Mouse (Mus musculus): Measurements from ENCODE around the gene Tbx20.

Gene Tbx20

GRCm38 (mm10) chr9:24774160-24774969 is at the start of gene Tbx20:
Gene Tbx20 (minus strand): TSS chr9:24774303.
- DNase-seq, result no peak

GRCm38 (mm10) chr9:24818511-24818910 is 44.4 kb upstream of the Tbx20 start:
- DNase-seq, result no peak

DNA sequence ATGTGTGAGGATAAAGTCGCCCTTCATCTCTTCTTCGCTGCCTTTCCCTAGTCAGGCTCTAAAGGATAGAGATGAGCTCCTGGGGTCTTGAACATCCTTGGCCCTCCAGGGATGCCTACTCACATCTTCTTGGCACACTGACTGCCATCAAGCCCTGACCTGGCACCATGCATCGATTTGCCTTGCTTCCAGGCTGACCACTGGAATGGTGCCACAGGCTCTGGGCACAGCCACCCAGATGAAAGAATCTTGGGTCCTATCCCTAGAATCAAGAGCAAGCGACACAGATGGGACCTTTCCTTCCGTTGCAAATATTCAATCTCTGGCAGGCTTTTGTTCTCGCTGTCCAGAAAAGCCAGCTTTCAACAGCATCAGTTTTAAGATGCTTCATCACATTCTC is 38.4 kb upstream of the Tbx20 start:
- no peak for DNase-seq

GRCm38 (mm10) chr9:24792110-24792509 is 18.0 kb upstream of the Tbx20 start:
- DNase-seq, result no peak

DNA sequence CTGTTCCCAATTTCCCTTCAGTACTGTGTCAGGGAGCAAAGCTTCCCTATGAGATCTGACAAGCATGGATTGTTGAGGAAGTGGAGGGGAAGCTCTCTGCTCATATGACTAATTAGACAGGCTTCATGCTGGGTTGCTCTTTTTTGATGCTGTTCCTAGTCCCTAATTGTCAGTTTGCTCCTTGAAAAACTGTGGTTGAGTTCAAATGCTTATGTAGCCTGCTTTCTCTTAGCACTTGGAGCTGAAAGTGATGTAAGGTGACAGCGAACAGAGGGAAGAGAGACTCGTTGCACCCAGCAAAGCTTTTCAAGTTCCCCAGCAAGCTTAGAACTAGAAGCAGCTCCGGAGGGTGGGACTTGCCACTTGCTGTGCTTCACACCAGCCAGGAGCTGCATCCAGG is 15.3 kb upstream of the Tbx20 start:
- DNase-seq, result no peak

- no peak for DNase-seq
Measured at GRCm38 (mm10) chr9:24782338-24782737, 8.2 kb upstream of the Tbx20 start.

GRCm38 (mm10) chr9:24780929-24781441 is 6.9 kb upstream of the Tbx20 start:
- no peak for DNase-seq

GRCm38 (mm10) chr9:24780391-24780928 is 6.4 kb upstream of the Tbx20 start:
- DNase-seq, result no peak

DNA sequence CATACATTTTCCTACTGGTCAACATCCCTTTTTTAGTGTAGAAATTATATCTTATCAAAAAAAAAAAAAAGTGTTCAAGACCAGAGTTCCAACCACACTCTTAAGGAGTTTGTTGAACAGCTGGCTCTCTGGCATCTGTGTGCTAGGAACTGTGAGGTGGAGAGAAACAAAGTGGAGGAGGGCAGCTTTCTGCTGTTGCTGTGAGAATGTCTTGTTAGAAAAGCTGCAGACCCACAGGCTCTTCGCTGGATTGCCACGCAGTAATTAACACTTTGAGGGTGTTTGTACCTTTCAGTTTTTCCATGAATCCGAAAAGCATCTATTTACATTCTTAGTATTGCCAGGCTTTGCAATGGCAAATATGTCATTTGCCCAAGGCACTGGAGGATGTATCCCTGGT is 5.9 kb upstream of the Tbx20 start:
- no peak for DNase-seq

DNA sequence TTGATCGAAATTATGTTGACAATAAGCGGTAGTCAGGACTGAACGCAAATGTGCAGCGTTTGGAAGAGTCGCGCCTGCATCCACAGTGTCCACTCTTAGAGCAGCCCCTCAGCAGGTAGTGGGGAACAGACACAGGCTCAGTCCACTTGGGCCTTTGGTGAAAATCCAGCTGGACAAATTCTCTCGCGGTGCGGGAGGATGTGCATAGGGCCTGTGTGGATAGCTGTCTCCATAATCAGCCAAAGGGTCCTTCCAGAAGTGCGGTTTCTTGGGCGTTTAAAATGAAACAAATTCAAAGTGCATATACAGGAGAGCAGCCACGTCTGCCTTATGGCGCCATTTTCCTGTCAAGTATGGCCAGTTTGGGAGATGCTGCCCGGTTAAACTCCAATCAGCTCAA is 4.5 kb upstream of the Tbx20 start:
- no peak for DNase-seq

- no peak for DNase-seq
Measured at GRCm38 (mm10) chr9:24777961-24778360, 3.9 kb upstream of the Tbx20 start.

DNA sequence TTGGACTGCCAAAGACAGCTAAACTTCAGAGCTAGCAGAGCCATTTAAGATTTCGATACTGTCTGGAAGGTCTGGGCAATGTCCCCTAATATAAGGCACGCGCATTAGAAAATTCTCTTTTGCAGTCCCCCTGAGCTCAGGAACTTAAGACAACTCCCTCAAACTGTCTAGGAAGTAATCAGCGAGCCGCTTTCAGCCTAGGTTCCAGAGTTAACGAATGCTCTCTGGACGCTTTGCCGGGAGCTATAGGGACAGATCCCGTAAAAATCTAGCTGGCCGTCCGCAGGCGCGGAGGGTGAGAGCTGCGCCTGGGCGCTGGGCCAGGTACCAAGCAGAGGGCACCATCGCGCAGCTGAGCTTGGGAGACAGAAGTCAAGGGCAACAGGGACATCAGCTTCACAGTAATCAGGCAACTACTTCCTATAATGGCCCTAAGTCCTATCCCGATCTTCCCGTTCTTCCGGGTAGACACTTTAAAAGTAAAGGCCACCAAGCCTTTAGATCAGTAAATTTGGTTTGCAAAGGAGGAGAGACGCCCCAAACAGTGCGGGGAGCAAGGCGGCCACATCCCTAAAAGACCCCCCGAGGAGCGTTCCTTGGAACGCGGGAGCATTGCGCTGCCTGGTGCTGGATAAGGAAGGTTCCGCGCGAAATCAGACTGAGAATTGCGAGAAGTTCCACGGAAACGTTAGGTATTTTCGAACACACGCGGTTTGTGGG is 3.2 kb upstream of the Tbx20 start:
- no peak for DNase-seq

DNA sequence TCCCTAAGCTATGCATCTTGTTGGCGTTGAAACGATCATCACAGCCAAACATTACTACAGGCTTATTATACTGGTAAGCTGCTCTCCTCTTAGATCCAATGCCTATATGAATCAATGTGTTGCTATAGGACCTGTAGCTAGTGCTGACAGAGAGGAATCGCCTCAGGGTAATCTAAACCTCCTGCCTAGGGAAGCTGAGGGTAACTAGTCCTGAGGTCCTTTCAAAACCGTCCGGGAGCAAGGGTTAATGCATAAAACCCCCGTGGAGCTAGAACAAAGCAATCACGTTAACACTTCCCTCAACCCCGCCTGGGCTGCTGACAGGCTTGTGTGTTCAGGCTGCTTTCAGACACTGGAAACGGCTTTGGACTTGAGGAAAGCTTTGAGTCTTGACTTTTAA is 2.4 kb upstream of the Tbx20 start:
- DNase-seq, result no peak

DNA sequence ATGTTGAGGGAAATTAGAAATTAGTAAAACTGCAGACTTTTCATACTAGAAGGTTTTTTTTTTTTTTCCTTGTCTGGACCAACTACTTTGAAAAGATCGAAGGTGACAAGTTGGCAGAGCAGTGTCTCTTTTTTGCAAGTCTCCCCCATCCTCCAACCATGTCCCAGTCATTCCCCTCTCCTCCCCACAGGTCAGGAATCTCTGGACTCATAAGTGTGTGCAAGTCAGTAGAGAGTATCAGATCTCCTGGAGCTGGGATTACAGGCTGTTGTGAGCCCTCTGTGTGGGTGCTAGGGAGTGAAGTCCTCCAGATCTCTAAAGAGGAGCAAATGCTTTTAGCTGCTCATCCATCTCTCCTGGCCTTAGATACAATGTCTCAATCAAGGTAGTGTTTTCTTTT is 1.5 kb upstream of the Tbx20 start:
- DNase-seq, result no peak

GRCm38 (mm10) chr9:24775001-24775400 is 898 bp upstream of the Tbx20 start:
- DNase-seq, result no peak

DNA sequence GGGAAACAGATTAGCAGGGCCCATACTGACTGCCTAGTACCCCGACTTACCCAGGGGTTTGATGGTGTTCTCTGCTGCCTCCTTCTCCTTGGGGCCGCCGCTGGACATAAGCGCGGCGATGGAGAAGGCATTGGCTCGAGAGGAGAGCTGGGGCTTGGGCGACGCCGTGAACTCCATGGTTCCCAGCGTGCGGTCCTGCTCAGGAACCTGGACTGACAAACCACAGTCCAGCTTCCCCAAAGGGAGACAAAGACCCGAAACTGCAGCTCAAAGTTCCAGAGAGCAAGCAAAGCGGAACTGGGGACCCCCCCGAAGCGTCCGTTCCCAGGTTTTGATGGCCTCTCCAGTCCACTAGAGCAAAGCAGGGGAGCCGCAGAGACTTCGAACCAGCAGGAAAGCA is 434 bp downstream of the Tbx20 start:
- DNase-seq, result no peak

- DNase-seq, result no peak
Measured at GRCm38 (mm10) chr9:24773171-24773570, 932 bp downstream of the Tbx20 start.

- no peak for DNase-seq
Measured at GRCm38 (mm10) chr9:24772431-24773120, 1.5 kb downstream of the Tbx20 start.

DNA sequence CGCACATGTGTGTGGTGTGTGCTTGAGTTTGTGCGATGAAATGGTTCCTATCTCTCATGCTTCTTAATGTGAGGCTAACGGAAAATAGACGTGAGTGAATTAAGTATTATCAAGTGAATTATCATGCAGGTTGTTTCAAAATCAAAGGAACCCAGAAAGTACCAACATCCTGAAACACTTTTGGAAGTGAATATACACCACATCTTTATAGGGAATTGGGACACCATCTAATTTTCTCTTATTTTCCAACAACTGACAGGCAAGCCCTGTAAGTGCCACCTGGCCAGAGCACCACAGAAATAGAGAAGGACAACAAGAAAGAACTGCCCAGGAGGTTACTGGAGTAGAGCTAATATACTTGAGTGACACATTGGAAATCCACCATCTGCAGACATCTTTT is 2.4 kb downstream of the Tbx20 start:
- DNase-seq, result no peak

GRCm38 (mm10) chr9:24770941-24771405 is 3.1 kb downstream of the Tbx20 start:
- DNase-seq, result no peak

GRCm38 (mm10) chr9:24770149-24770940 is 3.8 kb downstream of the Tbx20 start:
- DNase-seq, result no peak

DNA sequence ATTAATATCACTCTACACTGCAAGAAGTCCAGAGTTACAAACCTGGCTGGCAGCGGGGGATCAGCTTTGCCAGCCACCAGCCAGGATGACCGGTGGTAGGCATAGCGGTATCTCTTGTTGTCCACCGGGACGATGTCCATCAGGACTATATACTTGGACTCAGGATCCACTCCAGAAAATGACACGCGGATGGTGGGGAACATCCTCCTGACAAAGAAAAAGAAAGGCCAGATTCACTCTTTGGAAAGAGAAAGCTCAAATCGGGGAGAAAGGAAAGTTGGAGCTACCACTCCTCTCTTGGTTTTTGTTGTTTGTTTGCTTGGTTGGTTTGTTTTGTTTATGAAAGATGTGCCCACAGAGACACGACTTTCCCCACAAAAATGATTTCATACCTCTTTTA is 4.5 kb downstream of the Tbx20 start:
- DNase-seq, result no peak
